Mouse (Mus musculus): Measurements from ENCODE around the gene Sdhaf2.

GRCm38 (mm10) chr19:10560108-10560507, 34.2 kb upstream of the Sdhaf2 start:
- TF ChIP-seq CTCF (conservative IDR thresholded peaks at IDR 0.05; ENCODE audit: low read length), result no peak; the same call in 1 of the 2 replicates
- TF ChIP-seq NANOG (IDR thresholded peaks at IDR 0.05; ENCODE audit: borderline replicate concordance, low read length), result no peak
- TF ChIP-seq POU5F1 (IDR thresholded peaks at IDR 0.05; ENCODE audit: borderline replicate concordance, low read length), result no peak
